Mouse (Mus musculus): ENCODE data around the gene Csrp3. TPM values are rescaled to one million over a fixed set of nuclear protein-coding genes. Genes with fewer than 3 reads are reported as not detected.

Csrp3 gene
- 2.7 and 4.6 TPM in 2 replicates for total RNA-seq (2017)

GRCm38 (mm10) chr7:48847820-48848650 lies at the start of gene Csrp3:
Csrp3 (minus strand) TSS chr7:48848033.
- ATAC-seq (replicated peaks in 1 of 2; ENCODE audit: insufficient read depth in 1 of 2, low FRiP score in 2 of 2, low TSS enrichment in 1 of 2, low read depth in 1 of 2, poor library complexity in 2 of 2, severe bottlenecking in 2 of 2), result no peak

- ATAC-seq (replicated peaks in 1 of 2; ENCODE audit: insufficient read depth in 1 of 2, low FRiP score in 2 of 2, low TSS enrichment in 1 of 2, low read depth in 1 of 2, poor library complexity in 2 of 2, severe bottlenecking in 2 of 2), result no peak
These were observed 48.2 kb upstream of the Csrp3 start for GRCm38 (mm10) chr7:48896051-48896450.

- no peak for ATAC-seq (replicated peaks in 1 of 2; ENCODE audit: insufficient read depth in 1 of 2, low FRiP score in 2 of 2, low TSS enrichment in 1 of 2, low read depth in 1 of 2, poor library complexity in 2 of 2, severe bottlenecking in 2 of 2)
These were observed 47.6 kb upstream of the Csrp3 start for GRCm38 (mm10) chr7:48895475-48895874.

GRCm38 (mm10) chr7:48894763-48895162 lies 46.9 kb upstream of the Csrp3 start:
- ATAC-seq (replicated peaks in 1 of 2; ENCODE audit: insufficient read depth in 1 of 2, low FRiP score in 2 of 2, low TSS enrichment in 1 of 2, low read depth in 1 of 2, poor library complexity in 2 of 2, severe bottlenecking in 2 of 2), result no peak

- ATAC-seq (replicated peaks in 1 of 2; ENCODE audit: insufficient read depth in 1 of 2, low FRiP score in 2 of 2, low TSS enrichment in 1 of 2, low read depth in 1 of 2, poor library complexity in 2 of 2, severe bottlenecking in 2 of 2), result peak in 1 of 2 experiments; percentile 59; a peak in 1 of 4 replicates
These were observed 46.3 kb upstream of the Csrp3 start for GRCm38 (mm10) chr7:48894152-48894551.

GRCm38 (mm10) chr7:48893093-48893492 lies 45.3 kb upstream of the Csrp3 start:
- ATAC-seq (replicated peaks in 1 of 2; ENCODE audit: insufficient read depth in 1 of 2, low FRiP score in 2 of 2, low TSS enrichment in 1 of 2, low read depth in 1 of 2, poor library complexity in 2 of 2, severe bottlenecking in 2 of 2), result no peak

GRCm38 (mm10) chr7:48891029-48891428 lies 43.2 kb upstream of the Csrp3 start:
- ATAC-seq (replicated peaks in 1 of 2; ENCODE audit: insufficient read depth in 1 of 2, low FRiP score in 2 of 2, low TSS enrichment in 1 of 2, low read depth in 1 of 2, poor library complexity in 2 of 2, severe bottlenecking in 2 of 2), result no peak

GRCm38 (mm10) chr7:48888751-48889150 lies 40.9 kb upstream of the Csrp3 start:
- no peak for ATAC-seq (replicated peaks in 1 of 2; ENCODE audit: insufficient read depth in 1 of 2, low FRiP score in 2 of 2, low TSS enrichment in 1 of 2, low read depth in 1 of 2, poor library complexity in 2 of 2, severe bottlenecking in 2 of 2)

GRCm38 (mm10) chr7:48887973-48888372 lies 40.1 kb upstream of the Csrp3 start:
- ATAC-seq (replicated peaks in 1 of 2; ENCODE audit: insufficient read depth in 1 of 2, low FRiP score in 2 of 2, low TSS enrichment in 1 of 2, low read depth in 1 of 2, poor library complexity in 2 of 2, severe bottlenecking in 2 of 2), result no peak

- no peak for ATAC-seq (replicated peaks in 1 of 2; ENCODE audit: insufficient read depth in 1 of 2, low FRiP score in 2 of 2, low TSS enrichment in 1 of 2, low read depth in 1 of 2, poor library complexity in 2 of 2, severe bottlenecking in 2 of 2)
These were observed 36.4 kb upstream of the Csrp3 start for GRCm38 (mm10) chr7:48884266-48884611.

GRCm38 (mm10) chr7:48883525-48884265 lies 35.9 kb upstream of the Csrp3 start:
- no peak for ATAC-seq (replicated peaks in 1 of 2; ENCODE audit: insufficient read depth in 1 of 2, low FRiP score in 2 of 2, low TSS enrichment in 1 of 2, low read depth in 1 of 2, poor library complexity in 2 of 2, severe bottlenecking in 2 of 2)

- ATAC-seq (replicated peaks in 1 of 2; ENCODE audit: insufficient read depth in 1 of 2, low FRiP score in 2 of 2, low TSS enrichment in 1 of 2, low read depth in 1 of 2, poor library complexity in 2 of 2, severe bottlenecking in 2 of 2), result peak; percentile 56 to 70
These were observed 34.3 kb upstream of the Csrp3 start for GRCm38 (mm10) chr7:48881971-48882609.

- ATAC-seq (replicated peaks in 1 of 2; ENCODE audit: insufficient read depth in 1 of 2, low FRiP score in 2 of 2, low TSS enrichment in 1 of 2, low read depth in 1 of 2, poor library complexity in 2 of 2, severe bottlenecking in 2 of 2), result peak; percentile 30 to 31; a peak in 1 of 4 replicates
These were observed 33.7 kb upstream of the Csrp3 start, which contains the start of gene E2f8 for GRCm38 (mm10) chr7:48881486-48881885. E2f8 (minus strand) TSS chr7:48881596.

- ATAC-seq (replicated peaks in 1 of 2; ENCODE audit: insufficient read depth in 1 of 2, low FRiP score in 2 of 2, low TSS enrichment in 1 of 2, low read depth in 1 of 2, poor library complexity in 2 of 2, severe bottlenecking in 2 of 2), result peak; percentile 92 to 95
These were observed 33.0 kb upstream of the Csrp3 start for GRCm38 (mm10) chr7:48880591-48881481.

GRCm38 (mm10) chr7:48879574-48879973 lies 31.7 kb upstream of the Csrp3 start:
- ATAC-seq (replicated peaks in 1 of 2; ENCODE audit: insufficient read depth in 1 of 2, low FRiP score in 2 of 2, low TSS enrichment in 1 of 2, low read depth in 1 of 2, poor library complexity in 2 of 2, severe bottlenecking in 2 of 2), result no peak

- no peak for ATAC-seq (replicated peaks in 1 of 2; ENCODE audit: insufficient read depth in 1 of 2, low FRiP score in 2 of 2, low TSS enrichment in 1 of 2, low read depth in 1 of 2, poor library complexity in 2 of 2, severe bottlenecking in 2 of 2)
These were observed 30.1 kb upstream of the Csrp3 start for GRCm38 (mm10) chr7:48877786-48878390.

- ATAC-seq (replicated peaks in 1 of 2; ENCODE audit: insufficient read depth in 1 of 2, low FRiP score in 2 of 2, low TSS enrichment in 1 of 2, low read depth in 1 of 2, poor library complexity in 2 of 2, severe bottlenecking in 2 of 2), result peak; percentile 20 to 47; a peak in 2 of 4 replicates
These were observed 28.7 kb upstream of the Csrp3 start for GRCm38 (mm10) chr7:48876526-48876925.

All from hematopoietic stem cell, adult 5-6 weeks (primary cell).